Mouse (Mus musculus): ENCODE data around the gene Crlf3.

Gene Crlf3

GRCm38 (mm10) chr11:80077784-80078545 is 2.8 kb downstream of the Crlf3 start:
- ChIA-PET CTCF (interaction anchor here in 1 of 4 experiments (1.1 kb wide), 1 partner anchor 37 kb away, joined by 3 read pairs; no protein-coding TSS in a partner anchor), POLR2A (interaction anchor here in 2 of 4 experiments (0.7 to 5.2 kb wide), 6 partner anchors 11 to 131 kb away, joined by 3 to 38 read pairs (median 3); partner anchors contain the start of gene Rhot1 (in 1 of the 2))

GRCm38 (mm10) chr11:80075608-80076277 is 5.0 kb downstream of the Crlf3 start:
- ChIA-PET POLR2A (interaction anchor here (0.6 to 5.2 kb wide), 9 partner anchors 8 to 133 kb away, joined by 3 to 38 read pairs (median 3); partner anchors contain the start of gene Rnf135 (in 1 of the 4)), CTCF (no interaction called here)

- ChIA-PET CTCF (interaction anchor here in 2 of 4 experiments (0.7 to 1.2 kb wide), 5 partner anchors 12 to 121 kb away, joined by 3 to 5 read pairs (median 3); no protein-coding TSS in a partner anchor), POLR2A (interaction anchor here (0.6 to 4.2 kb wide), 21 partner anchors 8 to 1951 kb away, joined by 3 to 26 read pairs (median 4); partner anchors contain the start of genes Crlf3 (in 3 of the 4), Rnf135 (in 1 of the 4) and Utp6 (in 1 of the 4))
Observed at GRCm38 (mm10) chr11:80072365-80072764, 8.4 kb downstream of the Crlf3 start.

GRCm38 (mm10) chr11:80071039-80071438 is 9.8 kb downstream of the Crlf3 start:
- POLR2A ChIA-PET: interaction anchor here in 3 of 4 experiments (1.5 to 6.9 kb wide), 7 partner anchors 9 to 28 kb away, joined by 4 to 39 read pairs (median 11); partner anchors contain the start of gene Crlf3 (in 3 of the 3)
- CTCF ChIA-PET: interaction anchor here in 2 of 4 experiments (0.5 kb wide), 2 partner anchors 478 to 1194 kb away, joined by 3 to 5 read pairs; no protein-coding TSS in a partner anchor

- CTCF ChIA-PET: no interaction called here
- POLR2A ChIA-PET: interaction anchor here in 3 of 4 experiments (0.8 to 6.9 kb wide), 11 partner anchors 8 to 27 kb away, joined by 3 to 39 read pairs (median 4); partner anchors contain the start of gene Crlf3 (in 3 of the 3)
Observed at GRCm38 (mm10) chr11:80069815-80070214, 11.0 kb downstream of the Crlf3 start.

GRCm38 (mm10) chr11:80067558-80067957 is 13.2 kb downstream of the Crlf3 start:
- ChIA-PET POLR2A (interaction anchor here in 3 of 4 experiments (0.7 to 6.9 kb wide), 11 partner anchors 8 to 116 kb away, joined by 3 to 39 read pairs (median 4); partner anchors contain the start of genes Crlf3 (in 2 of the 3), Rnf135 (in 1 of the 3) and Utp6 (in 1 of the 3)), CTCF (interaction anchor here in 2 of 4 experiments (0.6 to 1.1 kb wide), 3 partner anchors 55 to 452 kb away, joined by 3 to 4 read pairs (median 3); no protein-coding TSS in a partner anchor)

- ChIA-PET POLR2A (interaction anchor here in 3 of 4 experiments (0.6 to 6.9 kb wide), 14 partner anchors 9 to 322 kb away, joined by 3 to 39 read pairs (median 4); partner anchors contain the start of gene Crlf3 (in 1 of the 3)), CTCF (interaction anchor here in 2 of 4 experiments (0.6 to 1.3 kb wide), 4 partner anchors 11 to 239 kb away, joined by 3 to 5 read pairs (median 4); no protein-coding TSS in a partner anchor)
Observed at GRCm38 (mm10) chr11:80066373-80066772, 14.4 kb downstream of the Crlf3 start.

GRCm38 (mm10) chr11:80062159-80062558 is 18.6 kb downstream of the Crlf3 start:
- CTCF ChIA-PET: interaction anchor here in 1 of 4 experiments (1.0 to 1.3 kb wide), 2 partner anchors 19 to 121 kb away, joined by 3 read pairs; partner anchors contain the start of gene Rnf135
- POLR2A ChIA-PET: interaction anchor here in 2 of 4 experiments (0.6 to 1.6 kb wide), 4 partner anchors 10 to 19 kb away, joined by 3 to 6 read pairs (median 5); partner anchors contain the start of gene Crlf3 (in 1 of the 2)

- CTCF ChIA-PET: interaction anchor here in 2 of 4 experiments (0.6 to 1.5 kb wide), 3 partner anchors 10 to 340 kb away, joined by 3 read pairs; no protein-coding TSS in a partner anchor
- POLR2A ChIA-PET: interaction anchor here in 2 of 4 experiments (0.8 to 4.6 kb wide), 12 partner anchors 9 to 128 kb away, joined by 3 to 29 read pairs (median 6); partner anchors contain the start of genes Crlf3 (in 2 of the 2) and Rnf135 (in 1 of the 2)
Observed at GRCm38 (mm10) chr11:80056141-80056540, 24.6 kb downstream of the Crlf3 start.

GRCm38 (mm10) chr11:80054659-80055058 is 26.1 kb downstream of the Crlf3 start:
- ChIA-PET POLR2A (interaction anchor here in 2 of 4 experiments (1.1 to 4.6 kb wide), 10 partner anchors 10 to 129 kb away, joined by 3 to 29 read pairs (median 7); partner anchors contain the start of genes Crlf3 (in 2 of the 2), Atad5 (in 1 of the 2) and Rnf135 (in 1 of the 2)), CTCF (interaction anchor here in 2 of 4 experiments (0.9 to 1.5 kb wide), 2 partner anchors 12 to 139 kb away, joined by 3 read pairs; no protein-coding TSS in a partner anchor)

GRCm38 (mm10) chr11:80053171-80053570 is 27.6 kb downstream of the Crlf3 start:
- CTCF ChIA-PET: interaction anchor here in 1 of 4 experiments (1.0 kb wide), 1 partner anchor 10 kb away, joined by 3 read pairs; no protein-coding TSS in a partner anchor

GRCm38 (mm10) chr11:80052456-80052855 is 28.3 kb downstream of the Crlf3 start:
- ChIA-PET POLR2A (interaction anchor here in 2 of 4 experiments (0.5 to 4.2 kb wide), 12 partner anchors 9 to 76 kb away, joined by 3 to 16 read pairs (median 3); partner anchors contain the start of gene Crlf3 (in 2 of the 2)), CTCF (interaction anchor here in 2 of 4 experiments (1.0 kb wide), 2 partner anchors 9 to 10 kb away, joined by 3 read pairs; no protein-coding TSS in a partner anchor)

More at GRCm38 (mm10) chr11:80053171-80053570, 27.6 kb downstream of the Crlf3 start:
- POLR2A ChIA-PET: interaction anchor here in 2 of 4 experiments (1.0 to 4.6 kb wide), 8 partner anchors 10 to 77 kb away, joined by 3 to 29 read pairs (median 4); partner anchors contain the start of gene Crlf3 (in 2 of the 2)

GRCm38 (mm10) chr11:80050088-80050487 is 30.7 kb downstream of the Crlf3 start:
- CTCF ChIA-PET: interaction anchor here in 1 of 4 experiments (1.6 kb wide), 1 partner anchor 7 kb away, joined by 8 read pairs; no protein-coding TSS in a partner anchor
- POLR2A ChIA-PET: interaction anchor here in 2 of 4 experiments (0.5 to 4.2 kb wide), 11 partner anchors 8 to 472 kb away, joined by 3 to 16 read pairs (median 6); partner anchors contain the start of gene Crlf3 (in 1 of the 2)

- CTCF ChIA-PET: interaction anchor here in 2 of 4 experiments (0.5 to 0.7 kb wide), 2 partner anchors 22 to 162 kb away, joined by 3 to 5 read pairs; partner anchors contain the start of gene Rhot1 (in 1 of the 2)
- POLR2A ChIA-PET: interaction anchor here in 2 of 4 experiments (0.7 to 2.0 kb wide), 10 partner anchors 9 to 34 kb away, joined by 3 to 9 read pairs (median 4); partner anchors contain the start of gene Crlf3 (in 1 of the 2)
Observed at GRCm38 (mm10) chr11:80046856-80047255, 33.9 kb downstream of the Crlf3 start.

GRCm38 (mm10) chr11:80043419-80043817 is 37.4 kb downstream of the Crlf3 start:
- POLR2A ChIA-PET: interaction anchor here (0.7 to 5.4 kb wide), 19 partner anchors 8 to 439 kb away, joined by 3 to 29 read pairs (median 3); partner anchors contain the start of genes Rnf135 (in 2 of the 4), Crlf3 (in 1 of the 4) and Psmd11 (in 1 of the 4)
- CTCF ChIA-PET: interaction anchor here (0.5 to 2.4 kb wide), 26 partner anchors 8 to 418 kb away, joined by 3 to 19 read pairs (median 4); partner anchors contain the start of gene Crlf3 (in 1 of the 4)

GRCm38 (mm10) chr11:80042615-80043418 is 38.0 kb downstream of the Crlf3 start:
- ChIA-PET POLR2A (interaction anchor here (0.6 to 5.4 kb wide), 25 partner anchors 9 to 439 kb away, joined by 3 to 29 read pairs (median 4); partner anchors contain the start of genes Rnf135 (in 2 of the 4), Crlf3 (in 1 of the 4) and Psmd11 (in 1 of the 4)), CTCF (interaction anchor here (0.5 to 2.4 kb wide), 40 partner anchors 8 to 418 kb away, joined by 3 to 19 read pairs (median 4); partner anchors contain the start of genes Crlf3 (in 1 of the 4) and Rnf135 (in 1 of the 4))

All from embryonic stem cell, embryonic (primary cell).